Mouse (Mus musculus) gastrocnemius, postnatal 4 days (tissue): ENCODE results near the gene Osgepl1. TPM values are rescaled to one million over a fixed set of nuclear protein-coding genes. Genes with fewer than 3 reads are reported as not detected.

Experiments used
- total RNA-seq, 2 experiments: library from RNA; stranded (reverse); gene quantifications; 2 replicates each; pipeline ENCODE4 v1.2.3; 2021

Gene Osgepl1
- total RNA-seq, 2 experiments from 2014 or later = 12.6 to 16.5 TPM

Other genes starting within 250 kb of the Osgepl1 start
- not detected for gene 1700019A02Rik, start 126.0 kb upstream of the Osgepl1 start, total RNA-seq
- gene Pms1, start 16.6 kb upstream of the Osgepl1 start, total RNA-seq = 10 to 100 TPM; 11.6 to 14.6 TPM
- 1 to 10 TPM; 6.1 to 6.7 TPM for gene Ormdl1, start 16.5 kb upstream of the Osgepl1 start, total RNA-seq
- gene Gm28778, start 16.5 kb upstream of the Osgepl1 start, total RNA-seq = 1 to 10 TPM in 1 of 2 experiments, not detected in 1; 1.1 TPM
- gene Asdurf, start 39.0 kb downstream of the Osgepl1 start, total RNA-seq = 1 to 10 TPM; 8.0 to 8.9 TPM
- not detected for gene Gm28551, start 39.0 kb downstream of the Osgepl1 start, total RNA-seq
- gene Asnsd1, start 39.1 kb downstream of the Osgepl1 start, total RNA-seq = 10 to 100 TPM; 52.2 to 54.7 TPM